Mouse (Mus musculus) kidney, embryonic 14.5 days (tissue): ENCODE data around the gene Gm44596. TPM values are rescaled to one million over a fixed set of nuclear protein-coding genes. Genes with fewer than 3 reads are reported as not detected.

Source experiments
- ATAC-seq: fragments of 200-750 bp; cut with Nextera tagmentation; 2 replicates; pipeline ENCODE4 v1.8.0; 2017; ENCODE audit warnings: moderate number of reproducible peaks, mild to moderate bottlenecking, moderate TSS enrichment, moderate library complexity; ENCODE audit not compliant: low FRiP score, low TSS enrichment
- H3K27ac ChIP-seq: fragments of 300-500 bp; sonication (generic); 2 replicates; pipeline ENCODE4 v1.5.1; 2014; ENCODE audit warnings: low read depth, mild to moderate bottlenecking, low read length, moderate library complexity, mixed read lengths
- H3K27me3 ChIP-seq: fragments of 300-500 bp; sonication (generic); 2 replicates; pipeline ENCODE4 v1.6.1; 2014; ENCODE audit warnings: mild to moderate bottlenecking, low read length; ENCODE audit not compliant: control insufficient read depth, insufficient read depth
- H3K36me3 ChIP-seq: fragments of 300-500 bp; sonication (generic); 2 replicates; pipeline ENCODE4 v1.6.1; 2014; ENCODE audit warnings: low read length, mixed read lengths; ENCODE audit not compliant: control insufficient read depth, insufficient read depth
- H3K4me1 ChIP-seq: fragments of 300-500 bp; sonication (generic); 2 replicates; pipeline ENCODE4 v1.6.1; 2014; ENCODE audit warnings: low read length, mixed read lengths; ENCODE audit not compliant: control insufficient read depth, insufficient read depth
- H3K4me2 ChIP-seq: fragments of 300-500 bp; sonication (generic); replicated peaks from 2 replicates; pipeline ENCODE4 v1.6.1; 2014; ENCODE audit warnings: low read depth, mild to moderate bottlenecking, low read length
- H3K4me3 ChIP-seq: fragments of 300-500 bp; sonication (generic); 2 replicates; pipeline ENCODE4 v1.5.1; 2014; ENCODE audit warnings: mild to moderate bottlenecking, low read length
- H3K9ac ChIP-seq: fragments of 300-500 bp; sonication (generic); 2 replicates; pipeline ENCODE4 v1.6.1; 2014; ENCODE audit warnings: low read depth, mild to moderate bottlenecking, low read length, moderate library complexity
- H3K9me3 ChIP-seq: fragments of 300-500 bp; sonication (generic); 2 replicates; pipeline ENCODE4 v1.6.1; 2016; ENCODE audit warnings: low read length; ENCODE audit not compliant: control insufficient read depth
- WGBS: fragments of 180-500 bp; shearing (Covaris S2); extraction: QIAGEN DNeasy Blood & Tissue Kit; methylation state at CpG from one replicate; pipeline ENCODE4 v1.1.7; 2014; 5-methylcytosine and 5-hydroxymethylcytosine counted together
- polyA plus RNA-seq: library from polyadenylated mRNA; unstranded; fragments of >200 nt; fragmentation: Nextera tagmentation; extraction: Ambion mirVana; gene quantifications from 2 replicates; pipeline ENCODE4 v1.2.1, GENCODE M21; 2014

The Gm44596 gene
- polyA plus RNA-seq, 1 experiment from 2014 or later = not detected

DNA sequence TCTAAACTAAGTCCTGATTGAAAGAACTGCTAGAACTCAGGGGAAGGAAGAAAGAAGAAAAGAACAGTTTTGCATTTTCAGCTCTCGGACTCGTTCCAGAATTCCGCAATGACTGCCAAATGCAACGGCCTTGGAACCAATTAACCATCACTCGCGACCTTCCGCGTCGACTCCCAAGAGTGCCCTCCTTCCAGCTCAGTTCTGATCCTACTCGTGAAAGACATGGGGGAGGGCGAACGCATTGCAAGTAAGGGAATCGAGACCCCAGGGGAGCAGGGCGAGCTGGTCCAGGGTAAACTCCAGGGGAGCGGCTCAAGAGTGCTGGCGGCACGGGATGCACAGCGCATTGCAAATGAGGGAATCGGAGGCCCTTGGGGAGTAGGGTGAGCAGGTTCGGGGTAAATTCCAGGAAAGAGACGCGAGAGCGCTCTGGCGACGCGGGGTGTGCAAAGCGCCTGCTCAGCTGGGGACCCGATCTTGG is 20.1 kb upstream of the Gm44596 start:
- ATAC-seq = peak; percentile 74
- H3K27ac ChIP-seq = peak overlapping the region; percentile 90
- H3K4me3 ChIP-seq = peak overlapping the region; percentile 86
- peak overlapping the region; percentile 84 for H3K9ac ChIP-seq
- H3K4me1 ChIP-seq = peaks cover 11% of the 10 kb centered on the region
- 0% methylated on average over 21 of the region's 28 CpGs for WGBS
- no peaks in the 10 kb centered on the region for H3K9me3 ChIP-seq
- H3K4me2 ChIP-seq = peak overlapping the region; percentile 74
- peaks cover 29% of the 10 kb centered on the region for H3K36me3 ChIP-seq
- H3K27me3 ChIP-seq = no peaks in the 10 kb centered on the region

DNA sequence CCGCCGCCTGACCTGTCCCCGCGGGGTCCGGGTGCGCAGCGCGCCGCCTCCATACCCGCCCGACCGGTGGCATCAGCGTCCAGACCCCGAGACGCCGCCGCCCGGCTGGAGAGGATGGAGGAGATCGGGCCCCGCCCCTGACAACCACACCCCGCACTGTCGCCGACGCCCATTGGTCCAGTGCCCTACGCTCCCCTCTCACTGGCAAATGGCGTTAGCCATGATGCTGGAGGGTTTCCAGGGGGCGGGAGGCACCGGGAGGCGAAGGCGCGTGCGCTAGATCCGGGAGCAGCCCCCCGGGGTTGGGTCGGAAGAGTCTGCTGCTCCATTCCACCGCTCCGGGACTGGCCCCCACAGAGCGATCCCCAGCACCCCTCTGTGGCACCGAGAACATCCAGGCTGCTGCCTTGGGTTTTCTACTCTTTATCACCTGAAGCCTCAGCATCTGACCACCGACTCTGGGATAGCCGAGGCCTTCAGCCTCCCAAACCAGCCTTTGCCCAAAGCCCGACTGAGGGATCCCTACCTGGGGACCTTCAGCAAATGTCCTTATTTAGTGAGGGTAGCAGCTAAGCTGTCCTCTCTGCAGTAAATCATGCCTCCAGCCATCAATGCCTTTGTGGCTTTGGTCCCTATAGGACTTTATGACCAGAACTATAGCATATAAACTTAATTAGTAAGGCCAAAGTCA is 19.4 kb upstream of the Gm44596 start, which contains the start of gene Tulp3:
TSS of gene Tulp3 (minus strand) at position 126 of the 691 bp plus-strand sequence.
- H3K27me3 ChIP-seq = no peaks in the 10 kb centered on the region
- peaks cover 25% of the 10 kb centered on the region for H3K36me3 ChIP-seq
- ATAC-seq = peak; percentile 99
- WGBS = under 1% methylated on average over 42 of the region's 42 CpGs
- peak within 1 kb of the TSS; percentile 86 for H3K4me3 ChIP-seq
- no peaks in the 10 kb centered on the region for H3K9me3 ChIP-seq
- peak within 1 kb of the TSS; percentile 84 for H3K9ac ChIP-seq
- H3K4me2 ChIP-seq = peak within 1 kb of the TSS; percentile 74
- H3K27ac ChIP-seq = peak within 1 kb of the TSS; percentile 90
- H3K4me1 ChIP-seq = peaks cover 11% of the 10 kb centered on the region

DNA sequence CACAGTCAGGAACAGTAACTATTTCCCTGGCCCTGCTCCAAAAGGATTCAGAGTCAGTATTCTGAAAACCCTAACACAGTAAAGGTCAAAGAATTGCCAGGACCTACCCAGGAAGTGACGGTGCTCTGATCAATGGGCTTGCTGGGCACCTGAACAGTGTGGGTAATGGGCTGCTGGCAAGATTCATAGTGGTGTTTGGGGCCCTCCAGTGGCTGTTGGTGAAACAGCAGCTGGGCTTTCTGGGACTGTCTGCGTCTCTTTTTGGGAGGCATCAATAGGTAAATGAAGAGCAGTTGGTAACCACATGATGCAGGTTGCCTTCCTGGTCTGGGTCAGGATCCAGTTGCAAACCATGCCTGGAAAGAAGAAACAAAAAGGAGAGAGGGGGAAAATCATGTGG is 16.3 kb upstream of the Gm44596 start:
- H3K27me3 ChIP-seq = no peaks in the 10 kb centered on the region
- no peak overlapping the region for H3K27ac ChIP-seq
- H3K4me2 ChIP-seq = no peak overlapping the region
- H3K9ac ChIP-seq = no peak overlapping the region
- peaks cover 25% of the 10 kb centered on the region for H3K36me3 ChIP-seq
- H3K4me3 ChIP-seq = no peak overlapping the region
- peaks cover 16% of the 10 kb centered on the region for H3K4me1 ChIP-seq
- WGBS = 17% methylated on average over 2 of the region's 2 CpGs
- no peaks in the 10 kb centered on the region for H3K9me3 ChIP-seq
- no peak for ATAC-seq

DNA sequence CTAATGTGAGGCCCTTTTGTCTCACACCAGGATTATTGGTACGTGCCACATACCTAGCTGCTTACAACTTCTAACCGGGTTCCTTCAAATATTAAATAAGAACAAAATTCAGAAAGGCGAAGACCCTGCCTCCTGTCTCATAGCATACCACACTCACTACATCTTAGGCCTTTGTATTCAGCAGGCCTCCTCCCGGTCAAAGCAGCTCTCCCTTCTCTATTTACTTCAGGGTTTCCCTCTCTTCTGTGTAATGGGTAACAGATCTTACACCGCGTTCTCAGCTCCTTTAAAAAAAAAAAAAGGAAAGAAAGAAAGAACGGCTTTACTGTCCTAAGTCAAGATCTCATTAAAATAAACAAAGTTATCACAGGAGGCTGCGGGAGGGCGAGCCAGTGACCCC is 13.4 kb upstream of the Gm44596 start:
- Histone ChIP-seq H3K4me3 (peak overlapping the region; percentile 94), H3K27ac (peak overlapping the region; percentile 92), H3K4me2 (peak overlapping the region; percentile 78), H3K4me1 (peaks cover 16% of the 10 kb centered on the region), H3K9ac (peak overlapping the region; percentile 90), H3K27me3 (no peaks in the 10 kb centered on the region), H3K9me3 (no peaks in the 10 kb centered on the region), H3K36me3 (peaks cover 36% of the 10 kb centered on the region)
- WGBS = 19% methylated on average over 9 of the region's 9 CpGs
- no peak for ATAC-seq

DNA sequence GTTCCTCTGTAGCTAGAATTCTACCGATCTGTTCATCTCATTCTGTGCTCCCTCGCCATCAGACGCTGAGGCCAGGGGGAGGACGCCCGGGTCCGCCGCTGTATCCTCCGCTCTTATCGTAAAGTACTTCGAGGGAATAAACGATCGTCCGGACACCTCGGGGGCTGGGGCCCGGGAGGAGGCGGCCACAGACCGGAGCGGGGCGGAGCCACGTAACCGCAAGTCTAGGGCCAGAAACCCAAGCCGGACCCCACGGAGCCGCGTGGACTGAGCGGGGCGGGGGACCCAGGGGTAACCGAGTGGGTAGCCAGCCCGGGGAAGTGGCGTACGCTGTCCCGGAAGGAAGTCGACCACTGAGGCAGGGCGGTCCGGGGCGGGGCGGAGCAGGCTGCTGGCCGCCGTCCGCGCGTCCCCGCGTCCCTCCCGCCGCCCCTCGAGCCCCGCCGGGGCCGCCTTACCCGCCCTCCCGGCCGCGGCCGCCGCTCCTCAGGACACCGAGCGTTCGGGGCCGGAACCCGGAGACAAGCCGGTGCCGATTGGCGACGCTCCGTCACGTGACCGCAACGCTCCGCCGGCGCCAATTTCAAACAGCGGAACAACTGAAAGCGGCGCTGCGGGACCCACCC is 12.8 kb upstream of the Gm44596 start, which contains the start of the genes Rhno1 and Foxm1:
TSS of gene Rhno1 (minus strand) at position 531 of the 626 bp plus-strand sequence.
TSS of gene Foxm1 (plus strand) at position 587 of the 626 bp plus-strand sequence.
- H3K36me3 ChIP-seq = peaks cover 36% of the 10 kb centered on the region
- H3K4me1 ChIP-seq = peaks cover 16% of the 10 kb centered on the region
- no peaks in the 10 kb centered on the region for H3K27me3 ChIP-seq
- WGBS = under 1% methylated on average over 64 of the region's 76 CpGs
- no peaks in the 10 kb centered on the region for H3K9me3 ChIP-seq
- peak within 1 kb of the TSS; percentile 94 for H3K4me3 ChIP-seq
- peak within 1 kb of the TSS; percentile 90 for H3K9ac ChIP-seq
- H3K4me2 ChIP-seq = peak within 1 kb of the TSS; percentile 78
- peak; percentile 91 for ATAC-seq
- peak within 1 kb of the TSS; percentile 92 for H3K27ac ChIP-seq

DNA sequence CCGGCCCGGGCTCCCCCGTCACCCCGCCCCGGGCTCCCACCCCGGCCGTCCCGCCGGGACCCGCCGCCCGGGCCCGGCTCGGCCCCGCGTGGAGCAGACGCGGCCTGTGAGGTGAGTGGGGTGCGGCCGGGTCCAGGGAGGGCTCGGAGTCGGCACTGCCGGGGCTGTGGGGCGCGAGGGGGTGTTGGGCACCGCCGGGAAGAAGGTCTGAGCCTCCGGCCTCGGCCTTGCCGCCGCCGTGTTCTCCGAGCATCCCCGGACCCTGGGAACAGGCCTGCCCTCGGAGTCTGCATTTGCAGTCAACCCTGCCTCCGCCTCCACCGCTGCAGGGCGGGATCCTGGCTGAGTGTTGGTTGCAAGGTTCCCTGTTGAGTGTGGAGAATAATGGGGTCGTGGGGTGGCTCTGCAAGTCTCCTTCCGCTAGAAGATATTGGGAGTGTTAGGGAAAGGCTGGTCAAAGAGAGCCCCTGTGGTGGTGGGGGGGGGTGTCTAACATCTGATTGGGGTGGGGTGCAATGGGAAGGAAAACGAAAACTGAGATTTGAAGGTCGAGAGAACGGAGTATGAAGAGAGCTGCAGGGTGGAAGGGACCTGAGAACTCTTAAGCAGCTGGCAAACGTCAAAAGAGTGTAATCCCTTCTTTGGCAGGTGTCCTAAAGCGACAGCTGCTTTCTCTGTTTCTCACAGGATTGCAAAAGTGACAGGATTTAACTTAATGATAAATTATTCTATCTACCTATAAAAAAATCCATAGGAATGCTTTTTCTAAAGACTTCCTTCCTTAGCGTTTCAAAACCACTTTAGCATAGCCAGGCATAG is 12.1 kb upstream of the Gm44596 start:
- peak overlapping the region; percentile 90 for H3K9ac ChIP-seq
- H3K4me3 ChIP-seq = peak overlapping the region; percentile 94
- peak overlapping the region; percentile 78 for H3K4me2 ChIP-seq
- peaks cover 34% of the 10 kb centered on the region for H3K36me3 ChIP-seq
- H3K9me3 ChIP-seq = no peaks in the 10 kb centered on the region
- WGBS = 1% methylated on average over 44 of the region's 46 CpGs
- H3K27ac ChIP-seq = peak overlapping the region; percentile 92
- no peak; the same call in 1 of the 2 replicates for ATAC-seq
- H3K27me3 ChIP-seq = no peaks in the 10 kb centered on the region
- peaks cover 16% of the 10 kb centered on the region for H3K4me1 ChIP-seq

DNA sequence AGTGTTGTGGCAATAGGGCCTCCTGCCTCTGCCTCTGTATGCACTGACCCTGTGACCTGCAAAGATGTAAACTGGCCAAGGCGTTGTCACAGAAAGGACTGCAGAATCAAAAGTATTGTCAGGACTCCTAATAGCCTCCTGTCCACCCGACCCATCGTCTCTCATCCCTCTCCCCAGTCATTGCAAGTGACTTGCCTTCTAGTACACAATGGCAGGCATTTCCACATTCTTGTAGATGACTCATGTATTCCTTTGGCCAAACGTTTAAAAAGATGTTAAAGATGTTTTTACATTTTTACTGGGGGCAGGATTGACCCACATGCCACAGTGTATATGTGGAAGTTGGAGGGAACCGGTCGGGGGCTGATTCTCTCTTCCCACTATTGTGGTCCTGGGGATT is 10.6 kb upstream of the Gm44596 start:
- Histone ChIP-seq H3K4me1 (peaks cover 16% of the 10 kb centered on the region), H3K27ac (no peak overlapping the region), H3K4me3 (no peak overlapping the region), H3K9ac (0 out of 2 replicates have a peak overlapping the region, but pooled peaks have one; percentile 23), H3K36me3 (peaks cover 40% of the 10 kb centered on the region), H3K4me2 (no peak overlapping the region), H3K9me3 (no peaks in the 10 kb centered on the region), H3K27me3 (no peaks in the 10 kb centered on the region)
- WGBS = 82% methylated on average over 6 of the region's 6 CpGs
- no peak for ATAC-seq

DNA sequence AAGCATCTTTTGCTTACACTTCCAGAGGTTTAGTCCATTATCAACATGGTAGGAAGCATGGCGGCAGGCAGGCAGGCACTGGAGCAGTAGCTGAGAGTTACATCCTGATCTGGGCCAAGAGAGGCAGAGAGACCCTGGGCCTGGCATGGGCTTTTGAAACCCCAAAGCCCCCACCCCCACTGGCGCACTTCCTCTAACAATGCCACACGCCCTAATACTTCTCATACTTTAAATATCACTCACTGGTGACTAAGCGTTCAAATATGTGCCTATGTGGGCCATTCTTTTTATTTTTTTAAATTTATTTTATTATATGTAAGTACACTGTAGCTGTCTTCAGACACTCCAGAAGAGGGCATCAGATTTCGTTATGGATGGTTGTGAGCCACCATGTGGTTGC is 8.8 kb upstream of the Gm44596 start:
- Histone ChIP-seq H3K27ac (no peak overlapping the region), H3K4me1 (peaks cover 13% of the 10 kb centered on the region), H3K9me3 (no peaks in the 10 kb centered on the region), H3K4me2 (no peak overlapping the region), H3K36me3 (peaks cover 57% of the 10 kb centered on the region), H3K9ac (no peak overlapping the region), H3K4me3 (no peak overlapping the region), H3K27me3 (no peaks in the 10 kb centered on the region)
- 94% methylated on average over 5 of the region's 5 CpGs for WGBS
- no peak for ATAC-seq
